In the genomic region with DNA sequence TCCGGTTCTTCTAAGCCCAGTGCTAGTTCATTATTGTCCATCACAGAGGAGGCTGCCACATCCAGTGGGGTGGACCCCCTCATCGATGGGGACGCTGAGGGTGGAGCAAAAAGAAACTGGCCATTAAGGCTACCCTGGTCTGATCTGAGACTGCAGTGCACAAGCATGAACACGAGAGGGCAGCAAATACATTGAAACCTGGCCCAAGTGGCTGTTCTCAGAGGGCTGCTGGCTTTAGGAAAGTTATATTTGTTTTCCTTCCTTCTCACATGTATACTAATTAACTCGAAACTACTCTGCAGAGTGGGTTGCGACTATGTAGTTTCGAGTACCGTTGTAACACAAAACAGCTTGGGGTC, we compare ENCODE assay signal across 8 mouse cellular contexts.
DNase-seq lines count a peak whose midpoint lies in the region; ATAC-seq and TF ChIP-seq lines count a peak whose summit lies in the region.

No protein-coding gene starts in this region.

- H3K4me2 ChIP-seq in neural tube, embryonic 11.5 days (ENCODE audit: low read depth), result no peak overlapping the region

- intact Hi-C loops in gastrocnemius, postnatal 36 days (cut with DNase I), result loop anchor here (2.0 to 5.0 kb wide), 2 partner anchors 433 to 502 kb away; no protein-coding TSS in a partner anchor

- no peak overlapping the region for H3K9ac ChIP-seq in liver, adult 2 months (ENCODE audit: low read depth, low read length)
- no peak overlapping the region for H3K9ac ChIP-seq in neural tube, embryonic 11.5 days (ENCODE audit: low read length)

- no peak overlapping the region for H3K4me3 ChIP-seq in liver, adult 2 months (ENCODE audit: insufficient read depth, low read depth, low read length)
- no peak overlapping the region for H3K4me3 ChIP-seq in neural tube, embryonic 11.5 days (ENCODE audit: low read depth, low read length)

- WGBS in liver, adult 2 months, result 8% methylated on average over 8 of the region's 8 CpGs
- 13% methylated on average over 8 of the region's 8 CpGs for WGBS in neural tube, embryonic 11.5 days

- H3K36me3 ChIP-seq in liver, adult 2 months (ENCODE audit: control insufficient read depth, insufficient read depth, low read length), result no peaks in the 10 kb centered on the region
- H3K36me3 ChIP-seq in neural tube, embryonic 11.5 days (ENCODE audit: control insufficient read depth, insufficient read depth, low read length), result no peaks in the 10 kb centered on the region

- peak; percentile 85 for ATAC-seq in neural tube, embryonic 11.5 days (ENCODE audit: insufficient read depth, low FRiP score, low TSS enrichment)

- no peaks in the 10 kb centered on the region for H3K4me1 ChIP-seq in liver, adult 2 months (ENCODE audit: control insufficient read depth, insufficient read depth, low read length)
- no peaks in the 10 kb centered on the region for H3K4me1 ChIP-seq in neural tube, embryonic 11.5 days (ENCODE audit: control insufficient read depth, insufficient read depth, low read length)

- peak; percentile 1 to 10 for DNase-seq in CD8-positive naive resting alpha-beta T cell, adult 2 months (ENCODE audit: low read depth in 2 of 2, low spot score in 2 of 2)
- DNase-seq in adrenal gland, adult 18-20 months (ENCODE audit: low spot score in 2 of 2), result peak; percentile 43 to 50
- DNase-seq in embryo, embryonic 10.5 days (ENCODE audit: low spot score), result peak; percentile 84
- peak; percentile 14 to 36 for DNase-seq in gastrocnemius, postnatal 36 days
- DNase-seq in kidney, adult 8-10 months, result peak; percentile 18 to 68
- peak; percentile 31 for DNase-seq in liver, adult 2 months (ENCODE audit: extremely low read depth, low read depth, low spot score)
- DNase-seq in neural tube, embryonic 11.5 days (ENCODE audit: low spot score), result peak; percentile 70
- DNase-seq in urinary bladder, adult 2 months (ENCODE audit: low spot score), result peak; percentile 22

- H3K9me3 ChIP-seq in neural tube, embryonic 11.5 days (ENCODE audit: control insufficient read depth, low read length), result no peaks in the 10 kb centered on the region

- no peak overlapping the region for H3K27ac ChIP-seq in liver, adult 2 months (replicated peaks; ENCODE audit: insufficient read depth, low read depth, low read length)
- no peak overlapping the region for H3K27ac ChIP-seq in neural tube, embryonic 11.5 days (ENCODE audit: low read depth, low read length)

- TF ChIP-seq CTCF in liver, adult 2 months (IDR thresholded peaks at IDR 0.05; ENCODE audit: low read depth, low read length), result peak; percentile 83

- no peaks in the 10 kb centered on the region for H3K79me2 ChIP-seq in liver, adult 2 months (ENCODE audit: control insufficient read depth, insufficient read depth, low read length)

- no peak for TF ChIP-seq POLR2A in liver, adult 2 months (IDR thresholded peaks at IDR 0.05; ENCODE audit: extremely low read depth, insufficient read depth, low read length)

- H3K27me3 ChIP-seq in liver, adult 2 months (ENCODE audit: control insufficient read depth, insufficient read depth, low read length), result no peaks in the 10 kb centered on the region
- H3K27me3 ChIP-seq in neural tube, embryonic 11.5 days (ENCODE audit: control insufficient read depth, insufficient read depth, low read length), result no peaks in the 10 kb centered on the region

Comparison
In these comparisons a context has a peak if more than half of its experiments do, and no peak if none do; other contexts are left out.
1. DNase-seq: peak in every context shown above with its lines; median percentile 84 in embryo, embryonic 10.5 days; 70 in neural tube, embryonic 11.5 days; 46 in adrenal gland, adult 18-20 months; 43 in kidney, adult 8-10 months; 31 in liver, adult 2 months; 25 in gastrocnemius, postnatal 36 days; 22 in urinary bladder, adult 2 months; 6 in CD8-positive naive resting alpha-beta T cell, adult 2 months.